Mouse (Mus musculus): ENCODE measurements at regions not wholly inside any gene's neighbourhood (a gene's known extent, or its start where the extent isn't known, plus 50 kb on each side); places are given as distances from the start of the nearest gene placed in this dataset.

DNA sequence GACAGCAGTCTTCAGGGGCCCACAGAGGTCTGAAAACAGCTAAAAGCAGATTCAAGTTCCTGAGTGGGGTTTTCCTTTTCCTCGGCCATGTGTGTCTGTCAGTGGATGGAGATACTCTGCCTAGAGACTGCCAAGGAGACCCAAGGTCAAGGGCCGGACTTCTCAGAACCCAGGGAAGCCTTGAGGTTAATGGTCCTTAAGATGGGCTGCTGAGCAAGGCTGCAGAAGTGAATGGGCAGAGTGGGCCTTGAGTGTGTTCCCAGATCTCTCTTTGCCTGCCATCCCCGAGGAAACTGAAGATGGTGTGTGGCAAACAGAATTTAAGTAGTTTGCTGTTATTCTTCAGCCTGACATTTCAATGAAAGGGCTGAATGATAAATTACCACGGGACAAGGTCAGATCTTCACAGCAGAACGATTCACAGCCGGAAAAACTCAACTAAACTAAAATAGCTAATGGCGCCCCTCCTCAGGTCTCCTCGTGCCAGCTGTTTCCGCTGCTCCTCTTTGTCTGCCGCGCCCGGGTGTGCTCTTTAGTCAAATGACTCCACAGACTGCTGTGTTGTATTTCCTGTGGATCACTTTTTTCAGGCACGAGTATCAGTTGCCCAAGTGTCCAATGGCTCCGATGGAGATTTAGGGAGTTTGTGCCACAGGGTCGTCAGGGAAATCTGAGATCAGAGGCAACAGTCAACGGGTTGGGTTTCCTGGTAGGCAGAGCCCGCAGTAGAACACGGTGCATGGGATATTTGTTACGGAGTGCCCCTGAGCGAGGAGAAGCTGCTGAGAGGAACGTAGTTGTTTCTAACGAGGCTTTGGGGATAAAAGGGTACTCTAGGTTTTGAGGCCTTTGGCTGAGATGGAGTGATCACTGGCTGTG is 93.5 kb upstream of the Tut7 start:
- CTCF ChIA-PET: no interaction called here

DNA sequence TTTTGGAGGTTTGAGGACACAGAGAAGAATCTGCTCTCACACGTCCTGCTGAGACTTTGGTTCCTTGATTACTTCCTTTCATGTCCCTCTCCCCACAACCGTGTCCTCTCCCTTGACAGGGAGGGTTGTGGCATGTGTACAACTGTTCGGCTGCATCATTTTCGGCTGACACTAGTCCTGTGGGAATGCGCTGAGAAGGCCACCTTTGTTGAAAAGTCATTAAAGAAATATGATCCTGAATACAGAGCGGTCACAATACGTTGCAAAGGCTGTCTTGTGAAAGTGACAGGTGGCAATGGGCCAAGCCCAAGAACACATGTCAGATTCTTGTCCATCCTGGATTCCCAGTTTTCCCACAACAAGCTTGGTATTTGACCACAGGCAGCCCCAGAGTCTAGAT is 92.8 kb upstream of the Tut7 start:
- CTCF ChIA-PET: no interaction called here

DNA sequence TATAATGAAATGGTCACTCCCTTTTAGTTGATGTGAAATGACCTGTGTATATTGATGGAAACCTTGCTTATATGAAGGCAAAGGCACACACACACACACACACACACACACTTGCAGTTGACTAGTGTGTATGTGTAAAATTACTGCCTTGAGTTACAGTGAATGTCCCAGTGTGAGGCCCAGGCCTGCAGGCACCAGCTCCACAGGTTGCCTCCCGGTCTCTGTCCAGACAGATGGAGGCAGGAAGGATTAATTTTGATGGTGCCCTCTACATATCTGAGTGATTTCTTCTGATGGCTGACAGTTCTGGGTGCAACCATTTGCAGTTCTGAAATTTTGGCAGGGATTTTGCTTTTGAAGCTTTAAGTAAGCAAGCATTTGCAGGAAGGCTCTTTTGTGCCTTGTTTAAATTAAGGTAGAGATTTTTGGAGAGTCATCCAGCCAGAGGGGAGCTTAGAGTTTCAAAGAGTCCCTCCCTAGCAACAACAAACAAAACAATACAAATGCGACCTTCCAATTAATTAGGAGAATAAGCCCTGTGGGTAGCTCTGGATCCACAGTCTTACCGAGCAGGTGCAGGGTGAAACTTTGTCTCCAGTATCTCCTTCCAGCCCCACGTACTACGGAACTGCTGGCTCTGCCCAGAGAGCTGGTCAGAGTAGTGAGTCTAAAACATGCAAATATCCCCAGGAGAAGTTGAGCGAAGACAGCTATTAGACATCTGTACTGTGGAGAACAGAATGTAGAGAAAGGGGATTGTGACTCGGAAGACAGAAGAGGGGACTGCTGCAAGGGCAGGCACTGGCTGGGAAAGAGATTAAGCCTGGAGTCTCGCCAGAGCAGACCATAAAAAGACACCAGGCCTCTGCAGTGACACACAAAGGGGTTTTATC is 87.5 kb upstream of the Tut7 start:
- CTCF ChIA-PET: no interaction called here

DNA sequence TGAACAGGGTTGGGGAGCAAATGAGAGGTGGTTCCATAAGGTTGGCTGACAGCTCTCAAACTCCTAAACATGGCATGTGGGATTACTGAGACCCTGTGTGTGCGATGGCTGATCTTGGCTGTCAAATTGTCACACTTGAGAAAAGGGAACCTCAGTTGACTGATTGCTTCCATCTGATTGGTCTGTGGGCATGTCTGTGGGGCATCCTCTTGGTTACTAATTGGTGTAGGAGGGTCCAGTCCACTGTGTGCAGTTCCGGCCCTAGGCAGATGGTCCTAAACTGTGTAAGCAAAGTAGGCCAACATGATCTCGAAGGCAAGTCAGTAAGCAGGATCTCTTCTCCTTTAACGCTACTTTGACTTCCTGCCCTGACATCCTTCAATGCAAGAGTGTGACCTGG is 86.5 kb upstream of the Tut7 start:
- CTCF ChIA-PET: interaction anchor here (0.7 kb wide), 1 partner anchor 421 kb away, joined by 3 read pairs; no protein-coding TSS in a partner anchor

DNA sequence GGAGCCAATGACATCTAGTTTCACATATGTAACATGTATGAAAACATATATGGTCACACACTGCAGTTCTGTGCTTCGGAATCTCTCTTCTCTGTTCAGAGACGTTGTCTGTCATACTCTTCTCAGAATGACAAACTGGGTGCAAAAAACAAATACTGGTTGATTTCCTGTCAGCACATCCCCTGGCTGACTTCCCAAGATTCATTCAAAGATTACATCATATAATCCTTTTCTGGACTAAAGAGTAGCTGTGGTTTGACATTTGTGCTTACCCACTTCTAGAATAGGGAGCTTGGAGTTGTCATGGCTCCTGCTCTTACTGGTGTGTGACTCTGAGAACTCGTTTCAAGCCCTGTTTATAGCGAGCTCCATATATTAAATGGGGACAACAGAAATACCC is 85.8 kb upstream of the Tut7 start:
- CTCF ChIA-PET: interaction anchor here (0.7 kb wide), 1 partner anchor 420 kb away, joined by 3 read pairs; no protein-coding TSS in a partner anchor

DNA sequence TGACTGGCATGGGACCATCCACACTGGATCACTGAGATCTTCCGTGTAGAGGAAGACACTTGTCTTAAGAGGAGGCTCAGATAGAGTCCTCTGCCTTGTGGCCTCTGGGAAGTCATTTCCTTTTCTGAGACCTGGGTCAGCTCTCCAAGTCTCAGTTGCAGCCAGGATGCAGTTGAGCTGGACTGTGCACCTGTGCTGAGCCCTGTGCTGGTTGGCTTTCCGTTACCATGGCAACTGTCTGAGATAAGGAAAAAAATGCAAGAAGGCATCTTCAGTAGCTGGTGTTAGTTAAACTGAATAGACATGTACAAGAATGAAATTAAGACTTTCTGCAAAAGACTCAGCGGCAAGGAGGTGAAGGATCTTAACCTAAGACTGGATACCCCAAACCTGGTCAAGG is 82.5 kb upstream of the Tut7 start:
- CTCF ChIA-PET: no interaction called here

DNA sequence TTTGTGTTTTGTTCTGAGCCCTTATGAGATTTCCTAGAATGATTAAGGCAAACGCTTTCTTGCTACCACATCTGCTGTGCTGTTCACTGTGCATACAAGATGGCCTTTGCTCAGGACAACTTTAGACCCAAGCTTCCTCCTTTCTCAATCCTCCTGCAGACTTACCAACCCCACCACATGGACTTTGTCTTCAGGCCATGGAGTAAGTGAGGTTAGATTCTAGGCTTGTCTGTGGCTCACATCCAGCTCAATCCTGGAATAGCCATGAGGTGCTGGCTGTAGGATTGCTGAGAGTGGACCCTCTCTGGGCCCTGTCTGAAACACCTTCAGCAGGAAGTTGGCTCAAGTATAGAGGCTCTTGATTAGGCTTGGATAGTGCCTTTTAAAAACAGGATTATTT is 81.5 kb upstream of the Tut7 start:
- CTCF ChIA-PET: no interaction called here

DNA sequence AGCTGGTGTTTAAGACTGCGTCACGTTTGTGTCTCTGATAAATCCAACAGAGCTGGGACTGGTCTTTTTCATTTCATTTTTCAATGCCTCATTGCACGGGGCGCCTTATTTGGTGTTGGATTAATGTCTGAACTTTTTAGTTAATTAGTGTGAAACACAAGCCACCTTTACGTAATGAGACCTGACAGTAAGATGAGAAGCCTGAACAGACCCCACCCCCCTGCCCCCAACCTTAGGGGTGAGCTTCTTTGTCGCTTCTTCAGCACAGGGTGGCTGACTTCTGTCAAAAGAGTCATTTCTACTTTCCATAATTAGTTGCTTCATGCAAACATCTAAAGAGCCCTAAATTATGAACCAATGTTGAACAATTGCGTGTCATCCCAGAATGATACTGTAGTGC is 76.6 kb upstream of the Tut7 start:
- CTCF ChIA-PET: no interaction called here

DNA sequence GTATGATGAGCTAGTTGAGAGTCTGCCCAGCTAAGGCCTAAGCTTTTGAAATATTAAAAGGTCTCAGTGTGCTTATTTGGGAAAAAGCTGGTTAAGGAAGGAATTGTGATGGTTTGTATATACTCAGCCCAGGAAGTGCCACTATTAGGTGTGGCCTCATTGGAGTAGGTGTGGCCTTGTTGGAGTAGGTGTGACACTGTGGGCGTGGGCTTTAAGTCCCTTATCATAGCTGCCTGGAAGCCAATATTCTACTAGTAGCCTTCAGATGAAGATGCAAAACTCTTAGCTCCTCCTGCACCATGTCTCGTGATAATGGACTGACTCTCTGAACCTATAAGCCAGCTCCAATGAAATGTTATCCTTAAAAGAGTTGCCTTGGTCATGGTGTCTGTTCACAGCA is 72.8 kb upstream of the Tut7 start:
- CTCF ChIA-PET: interaction anchor here (0.6 kb wide), 1 partner anchor 1876 kb away, joined by 3 read pairs; no protein-coding TSS in a partner anchor

DNA sequence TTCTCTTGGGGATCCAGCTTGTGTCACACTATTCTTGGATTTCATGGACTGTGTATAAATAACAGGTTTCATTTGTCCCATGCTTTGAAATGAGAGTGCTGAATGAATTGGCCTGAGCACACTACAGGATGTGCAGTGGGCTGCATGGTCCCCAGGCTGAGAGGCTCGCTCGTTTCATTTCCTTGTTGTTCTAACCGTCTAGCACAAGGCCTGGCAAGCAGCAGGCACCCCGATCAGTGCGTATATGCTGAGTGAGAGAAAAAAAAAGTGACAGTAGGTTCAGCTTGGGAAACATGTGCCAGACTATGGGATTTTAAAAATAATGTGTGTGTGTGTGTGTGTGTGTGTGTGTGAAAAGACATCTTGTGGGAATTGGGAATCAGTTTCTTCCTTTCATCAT is 71.1 kb upstream of the Tut7 start:
- CTCF ChIA-PET: no interaction called here

DNA sequence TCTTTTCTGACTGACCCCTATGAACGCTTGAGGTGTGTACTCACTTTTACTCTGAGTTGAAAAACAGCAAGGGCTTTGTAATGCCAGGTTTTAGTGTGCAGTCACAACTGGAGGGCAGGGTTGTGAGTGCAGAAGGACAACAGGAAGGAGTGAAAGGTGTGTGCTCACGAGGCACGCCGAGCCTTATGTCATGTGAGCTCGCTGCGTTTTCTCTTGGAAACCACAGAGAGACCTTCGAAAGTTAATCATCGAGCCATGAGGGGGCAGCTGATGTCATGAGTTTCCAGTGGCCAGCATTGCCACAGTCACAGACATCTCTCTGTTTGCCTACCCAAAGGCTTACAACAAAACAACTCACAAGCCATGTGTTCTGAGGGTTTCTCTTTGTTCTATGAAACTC is 70.0 kb upstream of the Tut7 start:
- CTCF ChIA-PET: no interaction called here

DNA sequence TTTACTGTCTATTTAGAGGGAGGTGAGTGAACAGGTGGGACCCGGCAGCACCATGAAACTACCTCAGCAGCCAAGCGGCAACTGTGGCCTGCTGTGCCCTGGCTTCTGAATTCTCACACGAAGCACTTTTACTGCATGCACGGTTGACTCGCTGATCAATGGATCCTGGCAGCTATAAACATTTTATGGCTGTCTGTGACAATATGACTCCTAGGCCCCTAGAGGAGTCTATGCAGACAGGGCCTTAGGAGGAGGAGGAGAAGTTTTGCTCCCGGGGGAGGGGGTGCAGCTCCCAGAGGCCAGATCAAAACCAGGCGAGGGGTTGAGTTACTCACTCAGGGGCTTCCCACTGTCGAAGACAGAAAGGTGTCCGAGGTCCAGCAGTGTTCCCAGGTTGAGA is 69.4 kb upstream of the Tut7 start:
- CTCF ChIA-PET: no interaction called here

DNA sequence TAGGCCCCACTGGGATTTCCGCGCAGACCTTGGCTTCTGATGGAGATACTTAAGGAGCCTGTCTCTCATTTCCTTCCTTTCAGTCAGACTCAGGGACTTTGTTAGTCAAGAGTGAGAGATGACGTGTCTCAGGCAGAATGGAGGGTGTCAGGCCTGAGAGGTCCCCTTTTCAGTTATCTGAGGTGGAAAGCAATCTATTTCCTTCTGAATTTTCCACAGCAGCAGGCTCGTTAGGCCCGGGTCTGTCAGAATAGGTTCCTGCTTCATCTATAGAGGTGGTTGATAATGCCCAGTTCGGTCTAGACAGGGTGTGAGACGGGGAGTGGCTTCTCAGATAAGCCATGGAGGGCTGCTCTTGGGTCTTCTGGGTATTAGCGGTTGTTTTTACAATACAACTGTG is 68.8 kb upstream of the Tut7 start:
- CTCF ChIA-PET: no interaction called here

DNA sequence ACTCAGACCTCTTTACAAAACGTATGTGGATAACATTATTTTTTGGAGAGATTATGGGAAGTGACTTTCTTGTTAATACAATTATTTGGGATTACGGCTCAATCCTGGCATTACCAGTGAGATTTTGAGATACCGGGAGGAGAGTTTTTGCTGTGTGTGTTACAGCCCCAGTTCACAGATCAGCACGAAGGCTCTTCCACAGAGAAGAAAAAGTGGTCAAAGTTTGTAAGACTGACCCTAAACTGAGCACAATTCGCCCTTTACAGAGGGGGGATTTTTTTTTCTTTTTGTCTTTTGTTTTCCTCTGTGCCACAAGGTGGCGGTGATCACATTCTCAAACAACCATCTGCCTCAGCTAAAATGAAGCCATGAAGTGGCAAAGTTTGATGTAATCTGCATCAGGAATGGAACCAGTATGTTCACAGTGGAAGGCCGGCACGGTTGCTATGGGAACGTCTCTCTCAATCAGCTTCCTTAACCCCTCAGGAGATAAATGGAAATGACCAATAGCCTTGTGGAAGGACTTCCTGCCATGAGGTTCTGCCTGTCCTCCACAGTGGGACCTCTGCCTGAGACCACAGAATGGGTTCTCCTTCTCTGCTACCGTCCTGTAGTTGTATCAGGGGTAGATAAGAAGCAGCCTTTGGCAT is 66.6 kb upstream of the Tut7 start:
- CTCF ChIA-PET: no interaction called here

DNA sequence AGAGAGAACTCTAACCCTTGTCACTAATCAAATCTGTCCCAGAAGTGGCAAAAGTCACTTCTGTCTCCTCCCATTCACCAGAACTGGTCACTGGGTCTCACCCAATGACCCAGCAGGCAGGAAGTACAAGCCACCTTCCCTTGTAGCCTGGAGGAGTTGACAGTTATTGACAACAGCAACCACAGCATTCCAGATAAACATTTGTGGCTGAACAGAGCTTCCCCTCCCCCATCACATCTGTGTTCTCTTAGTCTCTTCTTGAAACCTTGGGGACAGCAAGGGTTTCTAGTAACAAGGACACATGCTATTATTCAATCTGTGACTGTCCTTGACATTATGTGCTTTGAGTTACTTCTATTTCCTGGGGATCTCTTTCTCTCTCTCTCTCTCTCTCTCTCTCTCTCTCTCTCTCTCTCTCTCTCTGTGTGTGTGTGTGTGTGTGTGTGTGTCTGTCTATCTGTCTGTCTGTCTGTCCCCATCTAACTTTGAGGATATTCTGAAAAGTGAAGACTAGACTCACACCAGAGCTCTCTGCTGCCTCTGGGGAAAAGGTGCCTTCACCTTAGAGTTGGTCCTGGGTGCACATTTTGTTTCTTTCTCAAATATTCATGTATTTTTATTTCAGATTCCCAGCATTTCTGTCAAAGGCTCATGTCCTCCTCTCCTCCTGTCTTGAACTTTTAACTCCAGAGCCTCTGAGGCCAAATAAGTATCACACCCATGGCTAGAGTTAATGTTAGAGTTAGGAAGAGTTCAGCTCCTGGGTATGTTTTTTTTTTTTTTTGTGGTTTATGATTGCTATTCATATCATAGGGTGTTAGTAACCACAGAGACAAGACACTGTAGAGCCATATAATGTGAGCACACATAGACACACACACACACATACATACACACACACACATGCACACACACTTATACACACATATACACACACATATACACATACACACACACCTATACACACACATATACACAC is 65.4 kb upstream of the Tut7 start:
- CTCF ChIA-PET: no interaction called here

DNA sequence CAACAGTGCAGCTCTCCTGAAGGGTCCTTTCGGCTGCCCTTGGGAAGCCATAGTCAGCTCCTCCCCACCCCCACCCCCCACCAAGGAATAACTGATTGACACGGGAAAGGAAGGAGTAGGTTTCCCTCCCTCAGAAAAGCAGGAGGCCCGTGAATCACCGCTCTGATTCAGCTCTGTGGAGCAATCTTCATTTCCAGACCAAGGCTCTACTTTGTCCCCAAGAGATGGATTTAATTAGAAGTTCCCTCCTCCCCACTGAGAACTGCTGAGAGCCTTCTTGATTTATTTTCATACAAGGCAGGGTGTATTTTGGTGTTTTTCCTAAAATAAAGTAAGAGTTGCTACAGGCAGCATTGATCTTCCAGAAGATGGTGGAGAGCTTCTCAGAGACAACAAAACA is 64.4 kb upstream of the Tut7 start:
- CTCF ChIA-PET: no interaction called here

DNA sequence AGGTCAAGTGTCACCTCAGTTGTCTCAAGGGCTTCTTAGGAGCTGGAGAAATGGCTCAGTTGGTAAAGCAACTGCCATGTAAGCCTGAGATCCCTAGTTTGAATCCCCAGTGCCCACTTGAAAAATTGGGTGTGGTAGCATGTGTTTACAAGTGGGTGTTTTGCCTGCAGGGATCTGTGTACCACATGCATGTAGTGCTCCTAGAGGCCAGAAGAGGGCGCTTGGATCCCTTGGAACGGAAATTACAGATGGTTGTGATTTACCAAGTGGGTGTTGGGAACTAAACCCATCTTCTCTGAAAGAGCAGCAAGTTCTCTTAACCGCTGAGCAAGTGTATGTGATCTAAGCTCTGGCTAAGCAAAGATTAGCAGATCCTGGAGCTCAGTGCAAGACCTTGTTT is 63.6 kb upstream of the Tut7 start:
- CTCF ChIA-PET: no interaction called here

DNA sequence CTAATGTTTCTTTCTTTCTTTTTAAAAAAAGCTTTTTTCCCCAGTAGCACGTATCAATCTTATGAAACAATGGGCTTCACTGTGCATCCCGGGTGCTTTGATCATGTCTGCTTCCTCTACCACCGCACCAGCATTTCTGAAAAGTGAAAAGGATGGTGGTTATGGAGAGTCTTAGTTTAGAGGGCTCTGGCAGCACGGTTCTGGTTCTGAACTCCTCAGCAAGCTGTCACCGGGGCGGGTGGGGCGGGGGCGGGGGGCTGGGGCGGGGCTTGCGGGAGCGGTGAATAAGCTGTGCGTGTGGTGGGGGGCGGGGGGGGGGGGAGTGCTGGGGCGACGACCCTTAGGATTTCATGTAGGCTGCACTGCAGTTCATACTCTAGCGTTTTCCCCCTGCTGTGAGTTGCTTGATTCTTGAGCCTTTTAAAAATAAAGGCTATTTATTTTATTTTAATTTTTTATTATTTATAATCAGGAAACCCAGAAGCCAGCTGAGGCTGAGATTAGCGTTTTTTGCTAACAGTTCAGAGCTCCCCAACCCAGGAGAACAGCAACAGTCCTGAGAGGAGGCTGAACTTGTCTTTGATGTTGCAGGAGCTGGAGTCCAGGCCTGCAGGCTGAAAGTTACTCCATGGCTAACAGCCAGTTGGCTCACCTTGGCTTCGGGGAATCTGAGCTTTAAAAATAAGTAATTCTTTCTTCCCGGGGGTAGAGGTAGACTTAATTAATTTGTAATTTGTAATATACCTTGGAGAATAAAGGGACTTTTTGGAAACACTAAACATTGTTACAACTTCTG is 59.2 kb upstream of the Tut7 start:
- CTCF ChIA-PET: no interaction called here

DNA sequence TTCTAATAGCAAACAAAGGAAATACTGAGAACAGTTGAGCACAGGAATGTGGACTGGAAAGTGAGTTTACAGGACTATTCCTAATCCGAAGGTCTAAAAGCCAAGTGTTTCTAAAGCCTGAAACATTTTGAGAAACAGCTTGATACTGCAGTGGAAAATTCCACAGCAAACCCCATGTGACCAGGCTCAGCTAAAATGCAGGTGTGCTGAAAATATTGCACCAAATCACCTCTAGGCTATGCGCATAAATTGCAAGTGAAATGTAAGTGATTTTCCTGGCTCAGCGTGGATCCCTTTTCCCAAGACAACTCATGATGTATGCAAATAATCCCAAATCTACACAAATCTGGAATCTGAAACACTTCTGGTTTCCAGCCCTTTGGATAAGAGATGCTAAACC is 57.1 kb upstream of the Tut7 start:
- CTCF ChIA-PET: no interaction called here

DNA sequence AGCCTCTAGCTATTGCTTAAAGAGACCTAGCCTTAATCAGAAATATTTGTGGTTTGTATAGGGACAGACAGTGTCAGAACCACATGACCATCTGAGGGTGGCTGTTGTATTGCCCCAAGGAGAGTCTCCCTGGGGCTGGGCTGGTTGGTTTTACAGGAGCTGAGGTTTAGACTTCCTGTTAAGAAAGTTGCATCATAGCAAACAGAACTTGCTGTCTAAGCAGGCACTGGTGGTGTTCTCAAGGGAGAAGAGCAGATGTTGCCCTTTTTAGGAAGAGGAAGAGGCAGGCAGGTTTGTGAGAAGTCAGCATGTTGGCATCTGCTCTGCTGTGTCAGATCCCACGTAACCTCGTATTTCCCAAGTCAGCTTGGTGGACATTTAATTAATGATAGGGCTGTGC is 52.7 kb upstream of the Tut7 start:
- CTCF ChIA-PET: no interaction called here
